Mouse (Mus musculus): ENCODE measurements around the gene Cebpa. TPM values are rescaled to one million over a fixed set of nuclear protein-coding genes. Genes with fewer than 3 reads are reported as not detected.

Cebpa gene
- total and polyA plus RNA-seq, 3 experiments, result 2.3 to 4.4 TPM; not detected in 1

DNA sequence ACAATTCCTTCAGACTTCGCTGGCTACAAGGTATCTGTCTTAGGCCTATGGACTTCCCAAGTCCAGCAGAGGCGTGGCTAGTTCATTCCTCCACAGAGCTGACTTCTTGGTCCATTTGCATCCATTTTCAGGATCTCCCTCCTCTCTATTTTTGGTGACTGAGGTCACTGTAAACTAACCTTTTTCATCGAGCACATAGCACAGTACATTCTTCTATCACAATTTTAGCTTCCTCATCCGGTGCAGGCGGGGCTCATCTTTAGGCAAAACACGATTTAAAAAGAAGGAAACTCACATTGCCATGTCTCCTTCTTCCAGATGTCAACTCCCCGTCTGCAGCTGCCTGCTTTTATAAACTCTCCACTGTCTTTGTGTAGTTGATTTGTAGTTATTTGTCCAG, 12.5 kb upstream of the Cebpa start:
- H3K4me3 ChIP-seq (ENCODE audit: control insufficient read depth in 1 of 2, insufficient read depth in 1 of 2, low read depth in 2 of 2, low read length in 2 of 2), result no peak overlapping the region
- no peaks in the 10 kb centered on the region for H3K79me2 ChIP-seq (ENCODE audit: control insufficient read depth, insufficient read depth, low read length, poor library complexity)
- no peaks in the 10 kb centered on the region for H3K36me3 ChIP-seq (ENCODE audit: control insufficient read depth in 1 of 2, insufficient read depth in 2 of 2, low read length in 2 of 2)
- TF ChIP-seq JUND (IDR thresholded peaks at IDR 0.05; ENCODE audit: low read depth, low read length) (no peak), MAX (IDR thresholded peaks at IDR 0.05; ENCODE audit: low read length) (no peak), KAT2A (conservative IDR thresholded peaks at IDR 0.05; ENCODE audit: low read depth, low read length) (no peak), MAZ (IDR thresholded peaks at IDR 0.05; ENCODE audit: low read depth, low read length) (no peak), MYB (IDR thresholded peaks at IDR 0.05; ENCODE audit: low read depth, low read length) (no peak), CTCF (IDR thresholded peaks at IDR 0.05 in 2 of 3, conservative IDR thresholded peaks at IDR 0.05 in 1 of 3; ENCODE audit: control insufficient read depth in 1 of 3, insufficient read depth in 1 of 3, low read depth in 2 of 3, low read length in 3 of 3, poor library complexity in 1 of 3, severe bottlenecking in 1 of 3) (no peak), POLR2AphosphoS5 (IDR thresholded peaks at IDR 0.05; ENCODE audit: borderline replicate concordance, low read depth, low read length) (no peak), EP300 (IDR thresholded peaks at IDR 0.05; ENCODE audit: low read depth in 1 of 2, low read length in 2 of 2) (no peak), USF2 (IDR thresholded peaks at IDR 0.05; ENCODE audit: borderline replicate concordance in 1 of 2, insufficient read depth in 1 of 2, low read depth in 1 of 2, low read length in 2 of 2) (no peak), MXI1 (IDR thresholded peaks at IDR 0.05; ENCODE audit: low read depth, low read length) (no peak), USF1 (IDR thresholded peaks at IDR 0.05; ENCODE audit: low read depth, low read length) (no peak), MAFK (IDR thresholded peaks at IDR 0.05; ENCODE audit: borderline replicate concordance, low read depth, low read length) (no peak), ZNF384 (IDR thresholded peaks at IDR 0.05; ENCODE audit: low read depth, low read length) (no peak), ZMIZ1 (IDR thresholded peaks at IDR 0.05; ENCODE audit: low read depth, low read length) (no peak), TAL1 (IDR thresholded peaks at IDR 0.05; ENCODE audit: low read length) (no peak), RAD21 (IDR thresholded peaks at IDR 0.05; ENCODE audit: low read depth, low read length) (no peak), TBP (IDR thresholded peaks at IDR 0.05; ENCODE audit: low read depth, low read length) (no peak), HCFC1 (IDR thresholded peaks at IDR 0.05; ENCODE audit: low read depth, low read length) (no peak), ZC3H11A (IDR thresholded peaks at IDR 0.05; ENCODE audit: low read depth, low read length) (no peak), MEF2A (IDR thresholded peaks at IDR 0.05; ENCODE audit: extremely low read depth, insufficient replicate concordance, low read depth, low read length, poor library complexity, severe bottlenecking) (no peak)
- no peak overlapping the region for H3K27ac ChIP-seq (ENCODE audit: control insufficient read depth, low read depth, low read length)
- H3K4me1 ChIP-seq (ENCODE audit: control insufficient read depth in 1 of 2, insufficient read depth in 2 of 2, low read length in 2 of 2), result no peaks in the 10 kb centered on the region
- no peak for DNase-seq (ENCODE audit: low read depth, low spot score)
- no peaks in the 10 kb centered on the region; a peak in 2 of 4 replicates for H3K27me3 ChIP-seq (ENCODE audit: control insufficient read depth in 1 of 2, insufficient read depth in 2 of 2, low read length in 2 of 2)
- H3K9me3 ChIP-seq (replicated peaks; ENCODE audit: insufficient read depth, low read length), result no peaks in the 10 kb centered on the region
- H3K9ac ChIP-seq (ENCODE audit: control insufficient read depth, low read depth, low read length, poor library complexity, severe bottlenecking), result no peak overlapping the region

- Histone ChIP-seq H3K9ac (ENCODE audit: control insufficient read depth, low read depth, low read length, poor library complexity, severe bottlenecking) (no peak overlapping the region), H3K79me2 (ENCODE audit: control insufficient read depth, insufficient read depth, low read length, poor library complexity) (no peaks in the 10 kb centered on the region), H3K27ac (ENCODE audit: control insufficient read depth, low read depth, low read length) (no peak overlapping the region), H3K4me1 (ENCODE audit: control insufficient read depth in 1 of 2, insufficient read depth in 2 of 2, low read length in 2 of 2) (no peaks in the 10 kb centered on the region), H3K9me3 (replicated peaks; ENCODE audit: insufficient read depth, low read length) (no peaks in the 10 kb centered on the region), H3K36me3 (ENCODE audit: control insufficient read depth in 1 of 2, insufficient read depth in 2 of 2, low read length in 2 of 2) (no peaks in the 10 kb centered on the region), H3K27me3 (ENCODE audit: control insufficient read depth in 1 of 2, insufficient read depth in 2 of 2, low read length in 2 of 2) (no peaks in the 10 kb centered on the region; a peak in 2 of 4 replicates), H3K4me3 (ENCODE audit: control insufficient read depth in 1 of 2, insufficient read depth in 1 of 2, low read depth in 2 of 2, low read length in 2 of 2) (no peak overlapping the region)
- TF ChIP-seq ETS1 (IDR thresholded peaks at IDR 0.05; ENCODE audit: low read depth, low read length) (no peak), TAL1 (IDR thresholded peaks at IDR 0.05; ENCODE audit: low read length) (no peak), GATA1 (IDR thresholded peaks at IDR 0.05; ENCODE audit: low read depth, low read length) (no peak), TBP (IDR thresholded peaks at IDR 0.05; ENCODE audit: low read depth, low read length) (no peak), E2F4 (IDR thresholded peaks at IDR 0.05; ENCODE audit: borderline replicate concordance, low read depth, low read length) (no peak), UBTF (IDR thresholded peaks at IDR 0.05; ENCODE audit: borderline replicate concordance, insufficient read depth, low read depth, low read length) (no peak), MYC (IDR thresholded peaks at IDR 0.05; ENCODE audit: low read depth, low read length) (no peak), ZC3H11A (IDR thresholded peaks at IDR 0.05; ENCODE audit: low read depth, low read length) (no peak), POLR2AphosphoS5 (IDR thresholded peaks at IDR 0.05; ENCODE audit: borderline replicate concordance, low read depth, low read length) (no peak), ZMIZ1 (IDR thresholded peaks at IDR 0.05; ENCODE audit: low read depth, low read length) (no peak), MAX (IDR thresholded peaks at IDR 0.05; ENCODE audit: low read length) (no peak), SIN3A (IDR thresholded peaks at IDR 0.05; ENCODE audit: low read length) (no peak), RAD21 (IDR thresholded peaks at IDR 0.05; ENCODE audit: low read depth, low read length) (no peak), SMC3 (IDR thresholded peaks at IDR 0.05; ENCODE audit: low read depth, low read length) (no peak), JUND (IDR thresholded peaks at IDR 0.05; ENCODE audit: low read depth, low read length) (no peak), NELFE (IDR thresholded peaks at IDR 0.05; ENCODE audit: low read depth, low read length) (no peak), EP300 (IDR thresholded peaks at IDR 0.05; ENCODE audit: low read depth in 1 of 2, low read length in 2 of 2) (no peak), ZNF384 (IDR thresholded peaks at IDR 0.05; ENCODE audit: low read depth, low read length) (no peak), CHD1 (IDR thresholded peaks at IDR 0.05; ENCODE audit: low read depth, low read length) (no peak), USF2 (IDR thresholded peaks at IDR 0.05; ENCODE audit: borderline replicate concordance in 1 of 2, insufficient read depth in 1 of 2, low read depth in 1 of 2, low read length in 2 of 2) (no peak)
- no peak for DNase-seq (ENCODE audit: low read depth, low spot score)
These were observed 11.5 kb upstream of the Cebpa start for GRCm38 (mm10) chr7:35107630-35108029.
